25 mouse cellular contexts compared by ENCODE assay signal in genomic region chr19:47436236-47436635, GRCm38 (mm10). TPM values are rescaled to one million over a fixed set of nuclear protein-coding genes. Genes with fewer than 3 reads are reported as not detected.
DNase-seq lines count a peak whose midpoint lies in the region; ATAC-seq and TF ChIP-seq lines count a peak whose summit lies in the region.
"Had no signal": no experiment of that assay in that cellular context is flagged by ENCODE, and none has a peak within 500 bp of the region (broad histone marks: within the 10 kb centered on the region; RNA-seq: fewer than 3 reads in every experiment).

No protein-coding gene starts in this region.

- H3K4me3 ChIP-seq in heart, adult 2 months = no peak overlapping the region
- no peak overlapping the region for H3K4me3 ChIP-seq in heart, embryonic 12.5 days
- no peak overlapping the region for H3K4me3 ChIP-seq in left cerebral cortex, adult 2 months
- H3K4me3 ChIP-seq: forebrain, embryonic 10.5 days; heart, embryonic 13.5 days; hindbrain, embryonic 15.5 days; intestine, embryonic 15.5 days; layer of hippocampus, adult 2 months; limb, embryonic 13.5 days; megakaryocyte, embryonic 14.5 days; midbrain, embryonic 13.5 days had no signal

- no peak for TF ChIP-seq POLR2A in heart, adult 2 months (IDR thresholded peaks at IDR 0.05; ENCODE audit: insufficient read depth, low read depth, low read length)

- intact Hi-C loops in heart, adult 2 months (cut with DNase I) = no loop called here
- intact Hi-C loops in gastrocnemius, postnatal 14 days (cut with DNase I; ENCODE audit: low total_unique reads) = no loop called here
- intact Hi-C loops in left cerebral cortex, adult 2 months (cut with DNase I) = no loop called here

- TF ChIP-seq EP300 in heart, adult 2 months (IDR thresholded peaks at IDR 0.05; ENCODE audit: insufficient read depth, low read depth, low read length) = no peak

- WGBS in heart, adult 2 months = 74% methylated on average over 8 of the region's 8 CpGs
- WGBS in heart, embryonic 12.5 days = 88% methylated on average over 8 of the region's 8 CpGs

- peaks cover 2% of the 10 kb centered on the region; the same call in 1 of the 2 replicates for H3K79me2 ChIP-seq in heart, adult 2 months (replicated peaks; ENCODE audit: control insufficient read depth, insufficient read depth, low read length)

- H3K36me3 ChIP-seq in heart, adult 2 months (ENCODE audit: control insufficient read depth, insufficient read depth, low read length) = no peaks in the 10 kb centered on the region; the same call in 1 of the 2 replicates
- peaks cover 6% of the 10 kb centered on the region; the same call in 1 of the 2 replicates for H3K36me3 ChIP-seq in heart, embryonic 12.5 days
- H3K36me3 ChIP-seq: hindbrain, embryonic 15.5 days; intestine, embryonic 15.5 days; limb, embryonic 13.5 days; midbrain, embryonic 13.5 days had no signal

- peaks cover 26% of the 10 kb centered on the region for H3K4me1 ChIP-seq in heart, adult 2 months (ENCODE audit: control insufficient read depth, insufficient read depth, low read length)
- H3K4me1 ChIP-seq in heart, embryonic 12.5 days (replicated peaks) = peaks cover 62% of the 10 kb centered on the region

- H3K9ac ChIP-seq in heart, adult 2 months (ENCODE audit: low read depth, low read length) = no peak overlapping the region
- no peak overlapping the region for H3K9ac ChIP-seq in heart, embryonic 12.5 days
- H3K9ac ChIP-seq: heart, embryonic 13.5 days; hindbrain, embryonic 15.5 days; intestine, embryonic 15.5 days; limb, embryonic 13.5 days; liver, embryonic 14.5 days; lung, embryonic 14.5 days; midbrain, embryonic 13.5 days had no signal

- TF ChIP-seq CTCF in heart, adult 2 months (IDR thresholded peaks at IDR 0.05) = no peak
- TF ChIP-seq CTCF in left cerebral cortex, adult 2 months (IDR thresholded peaks at IDR 0.05) = no peak

- ATAC-seq in heart, embryonic 12.5 days (ENCODE audit: insufficient number of reproducible peaks, low FRiP score) = no peak
- ATAC-seq: forebrain, embryonic 16.5 days; intestine, embryonic 15.5 days; midbrain, embryonic 13.5 days had no signal

- no peaks in the 10 kb centered on the region for H3K27me3 ChIP-seq in heart, adult 2 months (ENCODE audit: control insufficient read depth, insufficient read depth, low read length)
- no peaks in the 10 kb centered on the region for H3K27me3 ChIP-seq in heart, embryonic 12.5 days (replicated peaks)
- H3K27me3 ChIP-seq: heart, embryonic 13.5 days; hindbrain, embryonic 15.5 days; intestine, embryonic 15.5 days; limb, embryonic 13.5 days; midbrain, embryonic 13.5 days had no signal

- H3K27ac ChIP-seq in heart, adult 2 months = peak overlapping the region; percentile 6; the same call in 1 of the 2 replicates
- H3K27ac ChIP-seq in heart, embryonic 12.5 days (ENCODE audit: poor library complexity, severe bottlenecking) = no peak overlapping the region
- H3K27ac ChIP-seq in left cerebral cortex, adult 2 months = no peak overlapping the region
- H3K27ac ChIP-seq: forebrain, embryonic 10.5 days; heart, embryonic 13.5 days; hindbrain, embryonic 15.5 days; intestine, embryonic 15.5 days; layer of hippocampus, adult 2 months; limb, embryonic 13.5 days; liver, embryonic 14.5 days; midbrain, embryonic 13.5 days had no signal

- peak in 1 of 2 experiments; percentile 63 for DNase-seq in heart, adult 2 months
- peak; percentile 83 to 91 for DNase-seq in adrenal gland, adult (ENCODE audit: inconsistent age in 2 of 2, low spot score in 1 of 2)
- DNase-seq in adrenal gland, postnatal 10 days = peak; percentile 85
- peak; percentile 66 for DNase-seq in gastrocnemius, postnatal 14 days
- DNase-seq in spleen, postnatal 4 days (ENCODE audit: low spot score in 2 of 2) = no peak
- DNase-seq in left cerebral cortex, adult 2 months (ENCODE audit: extremely low spot score in 1 of 2, low spot score in 2 of 2) = no peak
- no peak for DNase-seq in cerebellum, postnatal 36 days
- DNase-seq: cerebellum, postnatal 10 days; kidney, adult 9 months; kidney, postnatal 14 days; lung, embryonic 14.5 days; right cerebral cortex, postnatal 14 days; spleen, adult 18-20 months; thymus, postnatal 4 days had no signal

- H3K4me2 ChIP-seq in heart, embryonic 12.5 days = no peak overlapping the region
- H3K4me2 ChIP-seq: heart, embryonic 13.5 days; hindbrain, embryonic 15.5 days; intestine, embryonic 15.5 days; limb, embryonic 13.5 days; lung, embryonic 14.5 days; midbrain, embryonic 13.5 days had no signal

- no peaks in the 10 kb centered on the region for H3K9me3 ChIP-seq in heart, embryonic 12.5 days (replicated peaks)
- H3K9me3 ChIP-seq: forebrain, embryonic 10.5 days; heart, embryonic 13.5 days; hindbrain, embryonic 15.5 days; intestine, embryonic 15.5 days; limb, embryonic 13.5 days; megakaryocyte, embryonic 14.5 days; midbrain, embryonic 13.5 days had no signal

RNA-seq across cellular contexts. Expression of gene Sh3pxd2a, which starts 28.0 kb away (rescaled TPM):
- total RNA-seq in heart, adult 2 months (2021) = 10 to 100 TPM; 52.3 to 53.2 TPM
- 36.1 and 40.3 TPM in 2 replicates for polyA plus RNA-seq in heart, adult 2 months (2012; rRNA removed)
- polyA plus RNA-seq in heart, embryonic 12.5 days (2016; fragmentation: Nextera tagmentation; extraction: Ambion mirVana) = 6.2 TPM in 2 replicates
- 100 to 1,000 TPM; 138 to 164 TPM for total RNA-seq in adrenal gland, postnatal 10 days (2021)
- total RNA-seq in gastrocnemius, postnatal 14 days (2021) = 10 to 100 TPM; 50.6 to 58.9 TPM
- 10 to 100 TPM; 30.2 to 36.8 TPM for total RNA-seq in left cerebral cortex, adult 2 months (2021)

Comparison
In these comparisons a context has a peak if more than half of its experiments do, and no peak if none do; other contexts are left out.
1. DNase-seq: peak in adrenal gland, adult (2 of 2), adrenal gland, postnatal 10 days (single experiment) and gastrocnemius, postnatal 14 days (single experiment); none in spleen, postnatal 4 days (0 of 2), left cerebral cortex, adult 2 months (0 of 2) and cerebellum, postnatal 36 days (0 of 2).